Mouse (Mus musculus) olfactory bulb, adult 2 months (tissue): ENCODE measurements around the gene Zcchc7.

Experiments used
- CTCF ChIP-seq: fragments of 200-500 bp; IDR thresholded peaks from 2 replicates; pipeline ENCODE4 v1.5.1; 2012; ENCODE audit warnings: low read depth, mild to moderate bottlenecking, low read length, moderate library complexity; ENCODE audit not compliant: insufficient read depth
- POLR2A ChIP-seq: fragments of 200-500 bp; IDR thresholded peaks from 2 replicates; pipeline ENCODE4 v1.6.1; 2012; ENCODE audit warnings: mild to moderate bottlenecking, low read depth, low read length, moderate library complexity; ENCODE audit not compliant: insufficient read depth

DNA sequence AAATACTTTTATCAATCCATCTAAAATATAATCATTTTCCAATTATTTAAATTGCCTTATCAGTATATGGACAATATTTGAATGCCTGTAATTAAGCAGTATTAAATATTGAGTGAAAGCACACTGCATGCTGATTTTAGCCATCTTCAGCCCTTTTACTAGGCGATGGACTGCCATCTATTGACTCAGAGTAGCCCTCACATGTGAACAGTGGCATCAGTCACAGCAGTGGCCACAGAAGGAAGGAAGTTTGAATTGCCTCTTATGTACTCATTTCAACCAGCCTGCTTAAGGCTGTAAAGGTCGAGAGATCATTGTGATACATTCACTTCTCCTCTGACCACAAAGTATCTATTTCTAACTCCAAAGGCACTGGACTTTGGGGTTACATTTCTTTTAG is 154.4 kb downstream of the Zcchc7 start:
- no peak for TF ChIP-seq CTCF
- TF ChIP-seq POLR2A: no peak
